Mouse (Mus musculus): ENCODE results near the gene Nxf1.

- no peak for TF ChIP-seq CTCF (IDR thresholded peaks at IDR 0.05; ENCODE audit: control insufficient read depth, insufficient read depth, insufficient read length)
- TF ChIP-seq CEBPB (IDR thresholded peaks at IDR 0.05; ENCODE audit: low read depth) = no peak
- no peak for TF ChIP-seq MYOD1 (IDR thresholded peaks at IDR 0.05; ENCODE audit: control insufficient read depth, insufficient read length, low read depth)
- no peak for TF ChIP-seq USF1 (IDR thresholded peaks at IDR 0.05; ENCODE audit: low read depth)
Measured at GRCm38 (mm10) chr19:8774086-8774835, 17.4 kb downstream of the Nxf1 start, which contains the start of gene Tmem179b.

Measured in C2C12 (cell line).